Mouse (Mus musculus) hindbrain, postnatal 0 days (tissue): ENCODE data around the gene Acot1. TPM values are rescaled to one million over a fixed set of nuclear protein-coding genes. Genes with fewer than 3 reads are reported as not detected.
"Not testable (repeated sequence)": the region's sequence is repeated elsewhere in the genome, so short reads cannot be mapped to it uniquely, and the experiment has no call there.

ENCODE experiments used
- ATAC-seq: fragments of 200-750 bp; cut with Nextera tagmentation; 2 replicates; pipeline ENCODE4 v1.8.0; 2017; ENCODE audit warnings: mild to moderate bottlenecking, moderate TSS enrichment, moderate library complexity
- DNase-seq: peaks from one replicate; pipeline ENCODE4 v3.0.0-alpha.2; 2015; ENCODE audit warnings: low spot score
- H3K27ac ChIP-seq: fragments of 300-500 bp; sonication (generic); 2 replicates; pipeline ENCODE4 v1.5.1; 2014; ENCODE audit warnings: mild to moderate bottlenecking
- H3K27me3 ChIP-seq: fragments of 300-500 bp; sonication (generic); 2 replicates; pipeline ENCODE4 v1.6.1; 2014; ENCODE audit warnings: low read length, mixed read lengths; ENCODE audit not compliant: insufficient read depth
- H3K36me3 ChIP-seq: fragments of 300-500 bp; sonication (generic); 2 replicates; pipeline ENCODE4 v1.6.1; 2014; ENCODE audit warnings: low read length, mixed read lengths; ENCODE audit not compliant: insufficient read depth
- H3K4me1 ChIP-seq: fragments of 300-500 bp; sonication (generic); 2 replicates; pipeline ENCODE4 v1.6.1; 2014; ENCODE audit warnings: antibody characterized with exemption, low read length, mixed read lengths; ENCODE audit not compliant: insufficient read depth
- H3K4me2 ChIP-seq: fragments of 300-500 bp; sonication (generic); 2 replicates; pipeline ENCODE4 v1.6.1; 2014; ENCODE audit warnings: low read depth, mild to moderate bottlenecking, low read length, moderate library complexity, mixed read lengths
- H3K4me3 ChIP-seq: fragments of 300-500 bp; sonication (generic); 2 replicates; pipeline ENCODE4 v1.5.1; 2014; ENCODE audit warnings: low read length
- H3K9ac ChIP-seq: fragments of 300-500 bp; sonication (generic); replicated peaks from 2 replicates; pipeline ENCODE4 v1.6.1; 2014; ENCODE audit warnings: mild to moderate bottlenecking, low read length, moderate library complexity, mixed read lengths
- H3K9me3 ChIP-seq: fragments of 300-500 bp; sonication (generic); 2 replicates; pipeline ENCODE4 v1.6.1; 2016; ENCODE audit warnings: low read length, mixed read lengths
- CTCF ChIP-seq: IDR thresholded peaks from 2 replicates; pipeline ENCODE4 v1.5.1; 2016; ENCODE audit warnings: antibody characterized with exemption, control low read depth, low read depth
- WGBS: fragments of 180-500 bp; shearing (Covaris S2); extraction: QIAGEN DNeasy Blood & Tissue Kit; methylation state at CpG from one replicate; pipeline ENCODE4 v1.1.7; 2014; 5-methylcytosine and 5-hydroxymethylcytosine counted together
- polyA plus RNA-seq: library from polyadenylated mRNA; unstranded; fragments of >200 nt; fragmentation: Nextera tagmentation; extraction: Ambion mirVana; gene quantifications from 2 replicates; pipeline ENCODE4 v1.2.1, GENCODE M21; 2015
- total RNA-seq: library from RNA; depleted of rRNA; stranded (reverse); fragments of >200 nt; gene quantifications from 2 replicates; pipeline ENCODE4 v1.2.3, GENCODE M21; 2014

Acot1 gene
- total and polyA plus RNA-seq, 2 experiments from 2014 or later = 172 to 178 TPM

- peak; percentile 95 for ATAC-seq
- WGBS = under 1% methylated on average over 80 of the region's 80 CpGs
- H3K9me3 ChIP-seq = no peaks in the 10 kb centered on the region
- H3K27me3 ChIP-seq = no peaks in the 10 kb centered on the region
- no peaks in the 10 kb centered on the region for H3K36me3 ChIP-seq
- DNase-seq = peak; percentile 91
- H3K4me3 ChIP-seq = peak within 1 kb of the TSS; percentile 54
- peak within 1 kb of the TSS; percentile 77 for H3K9ac ChIP-seq
- H3K27ac ChIP-seq = peak within 1 kb of the TSS; percentile 96
- peak; percentile 88 for TF ChIP-seq CTCF
- no peaks in the 10 kb centered on the region for H3K4me1 ChIP-seq
- peak within 1 kb of the TSS; percentile 53 for H3K4me2 ChIP-seq
Observed at GRCm38 (mm10) chr12:83987583-83988441, 21.5 kb upstream of the Acot1 start, which contains the start of gene Acot2. Acot2 (plus strand) TSS chr12:83987861.

DNA sequence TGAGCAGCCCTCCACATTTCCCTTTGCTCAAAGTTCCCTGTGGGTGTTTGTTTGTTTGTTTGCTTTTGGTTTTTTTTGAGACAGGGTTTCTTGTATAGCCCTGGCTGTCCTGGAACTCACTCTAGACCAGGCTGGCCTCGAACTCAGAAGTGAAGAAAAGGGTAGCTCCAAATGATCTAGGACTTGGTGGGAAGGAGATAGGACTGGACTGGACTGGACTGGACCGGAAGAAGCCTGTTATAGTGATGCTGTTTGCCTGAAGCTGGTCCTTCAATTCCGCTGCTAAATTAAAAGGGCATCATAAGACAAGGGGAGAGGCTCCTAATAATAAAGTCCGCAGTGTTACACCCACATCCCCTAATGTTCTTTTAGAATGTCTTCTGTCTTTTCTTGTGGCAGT lies 20.8 kb upstream of the Acot1 start:
- Histone ChIP-seq H3K4me3 (peak overlapping the region; percentile 54), H3K4me1 (no peaks in the 10 kb centered on the region), H3K4me2 (peak overlapping the region; percentile 53), H3K27me3 (no peaks in the 10 kb centered on the region), H3K9ac (peak overlapping the region; percentile 77), H3K9me3 (no peaks in the 10 kb centered on the region), H3K27ac (peak overlapping the region; percentile 96), H3K36me3 (no peaks in the 10 kb centered on the region)
- DNase-seq (no peak), ATAC-seq (peak; percentile 33; the same call in 1 of the 2 replicates)
- WGBS = 62% methylated on average over 4 of the region's 4 CpGs
- no peak for TF ChIP-seq CTCF

GRCm38 (mm10) chr12:83989378-83989777 lies 19.9 kb upstream of the Acot1 start:
- Histone ChIP-seq H3K4me3 (no peak overlapping the region), H3K9me3 (no peaks in the 10 kb centered on the region), H3K27ac (no peak overlapping the region), H3K9ac (no peak overlapping the region), H3K36me3 (no peaks in the 10 kb centered on the region), H3K27me3 (no peaks in the 10 kb centered on the region), H3K4me1 (no peaks in the 10 kb centered on the region), H3K4me2 (no peak overlapping the region)
- ATAC-seq (no peak), DNase-seq (no peak)
- WGBS = 98% methylated on average over 4 of the region's 4 CpGs
- no peak for TF ChIP-seq CTCF

DNA sequence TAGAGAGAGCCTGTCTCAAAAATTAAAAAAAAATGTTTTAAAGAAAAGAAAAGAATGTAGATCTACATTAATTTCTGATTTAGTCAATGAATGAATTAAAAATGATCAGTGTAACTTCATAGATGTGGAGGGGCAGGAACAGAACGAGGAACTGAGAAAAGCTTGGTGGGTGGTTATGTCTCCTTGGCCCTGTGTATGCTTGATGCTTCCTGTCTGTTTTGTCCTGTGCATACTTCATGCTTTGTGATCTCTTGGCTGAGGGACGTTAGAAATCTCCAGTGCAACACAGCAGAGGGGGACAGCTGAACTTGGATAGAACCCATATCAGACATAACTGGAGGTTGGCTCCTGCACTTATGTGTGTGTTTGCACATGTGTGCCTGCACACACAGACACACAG lies 12.1 kb upstream of the Acot1 start:
- H3K9ac ChIP-seq = no peak overlapping the region
- no peak for TF ChIP-seq CTCF
- no peak overlapping the region for H3K4me3 ChIP-seq
- H3K9me3 ChIP-seq = 0 out of 2 replicates have a peak, but pooled peaks cover 3% of the 10 kb centered on the region
- H3K4me2 ChIP-seq = no peak overlapping the region
- DNase-seq (no peak), ATAC-seq (no peak)
- H3K36me3 ChIP-seq = no peaks in the 10 kb centered on the region
- H3K27me3 ChIP-seq = no peaks in the 10 kb centered on the region
- WGBS = 42% methylated on average over 2 of the region's 2 CpGs
- peaks cover 4% of the 10 kb centered on the region; the same call in 1 of the 2 replicates for H3K4me1 ChIP-seq
- no peak overlapping the region for H3K27ac ChIP-seq

DNA sequence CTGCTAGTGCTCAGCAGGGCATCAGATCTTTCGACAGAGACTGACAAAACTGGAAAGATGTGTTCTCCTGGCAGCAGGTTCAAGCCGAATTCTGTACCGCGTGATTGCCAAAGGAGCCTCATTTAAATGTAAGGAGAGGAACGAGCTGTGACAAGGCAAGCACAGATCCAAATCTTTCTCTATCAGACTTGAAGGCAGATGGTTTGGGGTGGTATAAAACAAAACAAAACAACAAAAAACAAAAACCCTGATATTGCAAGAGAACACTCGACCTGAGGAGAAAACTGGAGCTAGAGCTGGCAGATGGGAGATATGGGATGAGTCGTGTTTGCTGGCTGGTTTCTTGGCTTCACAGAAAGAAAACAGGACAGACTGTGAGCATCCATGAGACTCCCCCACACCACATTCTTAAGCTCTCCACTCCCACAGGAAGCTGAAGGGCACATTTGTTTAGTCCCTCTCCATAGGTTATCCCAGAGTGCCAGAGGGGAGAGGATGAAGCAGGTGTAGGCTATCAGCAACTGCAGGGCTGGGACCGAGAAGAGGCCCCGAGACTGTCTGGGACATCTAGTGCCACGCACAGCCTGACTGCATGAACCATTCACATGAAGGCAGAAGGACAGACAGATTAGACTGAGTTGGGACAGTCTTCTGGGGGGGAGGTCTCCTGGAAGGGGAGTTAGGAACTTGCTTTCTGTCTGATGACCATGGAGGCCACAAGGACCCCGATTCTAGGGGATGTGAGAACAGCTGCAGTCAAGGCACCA lies 10.8 kb upstream of the Acot1 start:
- ATAC-seq (no peak), DNase-seq (no peak)
- H3K9ac ChIP-seq = no peak overlapping the region
- H3K4me3 ChIP-seq = no peak overlapping the region
- peaks cover 4% of the 10 kb centered on the region; the same call in 1 of the 2 replicates for H3K4me1 ChIP-seq
- H3K36me3 ChIP-seq = no peaks in the 10 kb centered on the region
- 47% methylated on average over 11 of the region's 11 CpGs for WGBS
- no peaks in the 10 kb centered on the region for H3K27me3 ChIP-seq
- no peak for TF ChIP-seq CTCF
- H3K4me2 ChIP-seq = no peak overlapping the region
- H3K27ac ChIP-seq = peak overlapping the region; percentile 58
- H3K9me3 ChIP-seq = 0 out of 2 replicates have a peak, but pooled peaks cover 3% of the 10 kb centered on the region

DNA sequence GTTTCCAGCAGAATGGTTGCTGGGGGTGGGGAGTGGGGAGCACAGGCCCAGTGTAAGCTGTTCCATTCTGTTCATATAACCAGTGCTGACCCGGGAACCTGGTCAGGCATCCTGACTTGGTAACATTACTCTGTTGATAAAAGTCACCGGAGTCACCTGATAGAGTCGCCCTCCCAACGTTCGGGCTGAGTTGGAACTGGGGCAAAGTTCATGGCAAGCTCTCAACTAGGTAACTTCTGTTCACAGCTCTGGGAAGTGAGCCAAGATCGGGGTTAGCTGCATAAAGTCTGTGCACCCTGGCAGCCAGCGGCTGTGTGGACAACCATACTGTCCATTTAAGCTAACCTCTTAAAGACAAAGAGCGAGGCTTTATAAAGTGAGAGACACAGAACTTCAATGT lies 10.1 kb upstream of the Acot1 start:
- H3K9me3 ChIP-seq, H3K36me3 ChIP-seq, H3K9ac ChIP-seq, H3K4me3 ChIP-seq, H3K27ac ChIP-seq, H3K4me2 ChIP-seq, H3K4me1 ChIP-seq, H3K27me3 ChIP-seq: not testable (repeated sequence)
- DNase-seq (peak; percentile 60), ATAC-seq (peak; percentile 58; the same call in 1 of the 2 replicates)
- 53% methylated on average over 8 of the region's 8 CpGs for WGBS
